Mouse (Mus musculus): ENCODE data around the gene Dixdc1.

GRCm38 (mm10) chr9:50761520-50762243 lies 22.4 kb upstream of the Dixdc1 start:
- no peak for TF ChIP-seq CTCF (IDR thresholded peaks at IDR 0.05; ENCODE audit: low read depth, low read length)
- TF ChIP-seq POLR2A (IDR thresholded peaks at IDR 0.05; ENCODE audit: insufficient read depth, low read length): no peak
